Mouse (Mus musculus) activated CD4-positive, CD25-positive, alpha-beta regulatory T cell, adult 4 months (primary cell): Measurements from ENCODE around the gene Plekhj1. TPM values are rescaled to one million over a fixed set of nuclear protein-coding genes. Genes with fewer than 3 reads are reported as not detected.
"Not testable (repeated sequence)": the region's sequence is repeated elsewhere in the genome, so short reads cannot be mapped to it uniquely, and the experiment has no call there.

Source experiments
- ATAC-seq: one replicate; pipeline ENCODE4 v1.8.0; 2017
- polyA plus RNA-seq, 2 experiments: library from polyadenylated mRNA; unstranded; fragments of 100-300 nt; shearing (Covaris generic); gene quantifications; one replicate each; pipeline ENCODE4 v1.2.1; 2017

Gene Plekhj1
- polyA plus RNA-seq, result 100 to 1,000 TPM; 121 to 156 TPM

GRCm38 (mm10) chr10:80798150-80799006, at the start of gene Plekhj1, which contains the start of gene Sf3a2:
TSS of gene Plekhj1 (minus strand) at chr10:80798626.
TSS of gene Sf3a2 (plus strand) at chr10:80798198.
- peak; percentile 91 for ATAC-seq

DNA sequence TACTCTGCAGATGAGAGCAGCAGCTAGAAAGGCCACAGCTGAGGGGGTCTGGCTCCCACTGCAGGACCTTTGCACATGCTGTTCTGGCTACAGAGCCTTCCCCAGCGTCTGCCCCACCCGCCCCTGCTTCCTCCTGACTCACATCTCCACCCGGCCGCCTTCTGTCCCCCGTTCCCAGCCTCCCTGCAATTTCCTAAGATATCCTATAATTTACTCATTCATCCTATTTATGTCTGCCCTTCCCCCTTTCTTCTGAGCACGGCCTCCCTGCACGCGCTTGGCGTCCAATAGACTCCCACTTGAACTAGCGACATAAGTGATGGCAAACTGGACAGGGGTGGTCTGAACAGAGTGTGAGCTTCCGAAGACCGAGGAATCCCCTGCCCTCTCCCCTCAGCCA, 47.3 kb upstream of the Plekhj1 start:
- no peak for ATAC-seq

GRCm38 (mm10) chr10:80845055-80845693, 46.7 kb upstream of the Plekhj1 start:
- no peak for ATAC-seq

DNA sequence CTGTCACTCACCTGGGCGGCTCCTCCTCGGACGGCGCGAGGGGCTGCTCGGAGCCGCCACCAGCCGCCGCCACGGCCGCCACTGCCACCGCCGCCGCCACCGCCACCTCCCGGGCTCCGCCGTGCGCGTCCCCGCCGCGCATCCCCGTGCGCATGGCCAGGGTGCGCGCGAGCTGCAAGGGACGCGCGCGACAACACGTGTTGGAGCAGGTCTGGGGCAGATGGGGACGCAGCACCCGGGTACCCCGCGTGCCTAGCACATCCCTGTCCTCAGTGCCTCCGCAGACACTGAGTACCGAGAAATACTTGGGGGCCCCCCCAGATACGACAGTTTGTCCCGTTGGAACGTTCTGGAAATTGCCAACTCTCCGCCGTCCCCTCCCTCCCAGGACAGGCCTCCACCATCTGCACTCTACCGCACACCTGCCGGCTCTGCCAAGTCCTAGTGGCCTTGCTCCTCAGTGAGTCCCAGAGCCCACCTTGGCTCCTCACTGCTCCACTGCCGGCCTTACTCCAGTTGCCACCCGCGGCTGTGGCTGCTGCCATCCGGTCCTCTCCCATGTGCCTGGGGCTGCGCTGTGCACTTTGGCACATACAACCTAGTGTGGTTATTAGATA, 45.6 kb upstream of the Plekhj1 start, which contains the start of gene Lingo3:
TSS of gene Lingo3 (minus strand) at position 109 of the 617 bp plus-strand sequence.
- no peak for ATAC-seq

GRCm38 (mm10) chr10:80843087-80843930, 44.9 kb upstream of the Plekhj1 start:
- ATAC-seq, result no peak

- no peak for ATAC-seq
These were observed 43.9 kb upstream of the Plekhj1 start for GRCm38 (mm10) chr10:80842334-80842733.

DNA sequence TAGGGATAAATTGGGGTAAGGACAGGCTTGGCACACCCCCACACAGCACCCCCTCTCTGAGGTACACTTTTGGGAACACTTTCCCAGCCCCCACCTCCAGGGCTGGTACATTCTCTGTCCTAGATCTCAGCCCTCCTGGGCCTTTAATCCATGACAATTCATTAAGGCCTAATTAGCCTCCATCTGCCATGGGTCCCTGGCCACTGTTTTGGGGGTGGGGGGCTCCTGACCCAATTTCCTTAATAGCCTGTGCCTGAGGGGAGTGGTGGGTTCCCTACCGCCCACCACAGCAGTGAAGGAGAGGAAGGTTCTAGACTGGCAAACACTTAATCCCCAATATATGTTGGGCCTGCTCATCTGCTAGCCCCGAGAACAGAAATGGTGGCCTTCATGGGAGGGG, 43.3 kb upstream of the Plekhj1 start:
- ATAC-seq, result no peak

DNA sequence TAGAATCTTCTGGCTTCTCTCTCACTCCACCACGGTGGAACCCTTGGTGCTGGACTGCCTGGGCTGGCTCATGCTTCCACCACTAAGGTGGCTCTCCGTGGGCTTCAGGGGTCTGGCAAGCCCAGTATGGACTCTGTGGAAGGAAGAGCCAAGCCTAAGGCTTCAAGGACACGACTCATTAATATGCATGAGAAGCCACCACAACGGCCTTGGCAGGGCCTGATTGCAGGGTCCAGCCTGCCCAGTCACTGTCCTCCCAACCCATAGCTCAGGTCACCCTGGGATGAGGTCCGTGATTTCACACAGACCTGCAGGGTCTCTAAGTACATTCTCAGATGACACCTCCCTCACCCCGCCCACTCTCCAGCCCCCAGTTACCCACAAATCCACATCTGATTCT, 41.4 kb upstream of the Plekhj1 start:
- no peak for ATAC-seq

- ATAC-seq, result no peak
These were observed 40.0 kb upstream of the Plekhj1 start for GRCm38 (mm10) chr10:80838346-80838912.

- ATAC-seq, result no peak
These were observed 39.4 kb upstream of the Plekhj1 start for GRCm38 (mm10) chr10:80837827-80838226.

GRCm38 (mm10) chr10:80836949-80837379, 38.5 kb upstream of the Plekhj1 start:
- ATAC-seq, result no peak

GRCm38 (mm10) chr10:80835617-80836016, 37.2 kb upstream of the Plekhj1 start:
- ATAC-seq, result no peak

DNA sequence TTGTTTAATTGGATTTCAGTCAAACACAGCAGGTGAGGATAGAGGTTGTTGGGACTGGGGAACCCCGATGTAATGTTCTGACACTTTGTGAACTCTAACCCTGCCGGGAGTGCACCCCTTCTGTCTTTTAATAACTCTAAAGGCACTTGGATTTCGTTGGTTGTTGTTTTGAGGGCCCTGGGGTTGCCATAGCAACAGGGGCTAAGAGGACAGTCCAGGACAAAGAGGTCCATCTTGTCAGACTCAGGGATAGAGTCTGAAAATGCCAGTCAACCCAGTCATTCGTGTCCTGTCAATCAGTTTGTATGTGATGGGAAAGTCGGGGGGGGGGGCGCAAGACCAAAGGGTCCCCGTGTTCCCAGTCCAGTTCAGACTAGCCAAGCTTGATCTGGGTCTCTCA, 34.4 kb upstream of the Plekhj1 start:
- no peak for ATAC-seq

- ATAC-seq, result no peak
These were observed 32.7 kb upstream of the Plekhj1 start for GRCm38 (mm10) chr10:80831136-80831535.

DNA sequence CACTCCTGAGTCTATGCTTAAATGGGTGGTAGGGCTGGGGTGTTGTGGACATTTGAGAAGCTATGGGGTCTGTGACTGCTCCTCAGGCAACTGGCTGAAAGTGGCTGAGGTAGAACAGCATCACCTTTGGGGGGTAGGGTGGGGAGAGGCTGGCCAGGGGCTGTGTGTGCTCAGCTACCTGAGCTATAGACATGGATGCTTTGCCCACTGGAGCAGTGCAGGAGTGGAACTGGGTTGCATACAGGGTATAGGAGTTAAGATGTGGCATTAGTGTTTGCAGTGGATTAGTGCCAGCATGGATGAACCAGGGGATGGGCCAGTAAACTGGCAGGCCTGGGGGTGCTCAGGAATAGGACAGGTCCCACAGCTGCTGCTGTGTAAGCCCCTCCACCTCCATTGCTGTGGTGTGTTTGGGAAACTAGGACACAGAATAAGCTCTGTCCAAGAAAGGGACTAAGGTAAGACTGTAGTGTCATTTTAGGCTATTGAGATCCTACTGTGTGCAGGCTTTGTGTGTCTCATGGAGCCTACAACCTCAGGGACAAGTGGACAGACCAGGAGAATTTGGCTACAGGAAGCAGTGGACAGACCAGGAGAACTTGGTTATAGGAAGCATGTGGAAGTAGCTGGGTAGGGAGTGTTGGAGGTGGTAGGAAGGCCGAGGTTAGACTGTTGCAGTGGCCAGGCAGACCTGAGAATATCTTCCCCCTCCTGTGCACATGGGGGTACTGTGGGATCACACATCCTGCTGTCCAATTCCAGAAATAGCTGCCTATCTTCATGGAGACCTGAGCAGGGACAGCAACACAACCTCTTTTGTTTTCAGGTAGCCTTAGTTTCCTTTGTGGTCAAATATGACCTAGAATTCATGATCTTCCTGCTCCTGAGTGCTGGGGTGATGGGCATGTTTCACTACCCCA, 31.2 kb upstream of the Plekhj1 start:
- ATAC-seq, result no peak

DNA sequence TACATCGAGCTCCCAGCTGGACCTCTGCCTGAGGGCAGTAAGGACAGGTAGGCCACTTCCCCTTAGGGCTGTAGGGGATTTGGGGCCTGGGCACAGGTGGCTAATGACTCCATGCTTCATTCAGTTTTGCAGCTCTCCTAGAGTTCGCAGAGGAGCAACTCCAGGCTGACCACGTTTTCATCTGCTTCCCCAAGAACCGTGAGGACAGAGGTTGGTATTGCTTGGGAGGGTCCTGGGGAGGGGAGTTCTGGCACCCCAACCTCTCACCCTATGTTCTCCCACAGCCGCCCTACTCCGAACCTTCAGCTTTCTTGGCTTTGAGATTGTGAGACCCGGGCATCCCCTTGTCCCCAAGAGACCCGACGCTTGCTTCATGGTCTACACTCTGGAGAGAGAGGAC, 30.2 kb upstream of the Plekhj1 start:
- ATAC-seq, result not testable (repeated sequence)

GRCm38 (mm10) chr10:80827870-80828420, 29.5 kb upstream of the Plekhj1 start:
- ATAC-seq, result no peak

- ATAC-seq, result no peak
These were observed 28.8 kb upstream of the Plekhj1 start for GRCm38 (mm10) chr10:80827063-80827869.
